Mouse (Mus musculus) mesoderm, embryonic 11.5 days (tissue): ENCODE measurements at regions not wholly inside any gene's neighbourhood (a gene's known extent, or its start where the extent isn't known, plus 50 kb on each side); places are given as distances from the start of the nearest gene placed in this dataset.
"Not testable (repeated sequence)": the region's sequence is repeated elsewhere in the genome, so short reads cannot be mapped to it uniquely, and the experiment has no call there.

Source experiments
- DNase-seq: peaks from one replicate; pipeline ENCODE4 v3.0.0-alpha.2; 2012; ENCODE audit warnings: low read depth, low spot score

DNA sequence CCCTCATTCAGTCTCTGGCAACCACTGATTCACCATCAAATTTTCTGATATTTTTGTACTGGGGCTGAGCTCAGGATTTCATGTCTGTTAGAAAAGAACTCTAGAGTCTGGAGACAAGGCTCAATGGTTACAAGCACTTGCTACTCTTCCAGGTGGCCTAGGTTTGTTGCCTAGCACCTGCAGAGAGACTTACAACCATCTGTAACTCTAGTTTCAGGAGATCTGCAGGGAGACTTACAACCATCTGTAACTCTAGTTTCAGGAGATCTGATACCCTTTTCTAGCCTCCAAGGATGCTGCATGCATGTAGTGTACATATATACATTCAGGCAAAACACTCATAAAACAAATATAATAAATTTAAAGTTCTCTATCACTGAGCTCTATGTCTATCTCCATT lies 166.1 kb downstream of the Akr1d1 start:
- DNase-seq: no peak

GRCm38 (mm10) chr6:37703946-37704345 lies 166.7 kb upstream of the Trim24 start:
- no peak for DNase-seq

DNA sequence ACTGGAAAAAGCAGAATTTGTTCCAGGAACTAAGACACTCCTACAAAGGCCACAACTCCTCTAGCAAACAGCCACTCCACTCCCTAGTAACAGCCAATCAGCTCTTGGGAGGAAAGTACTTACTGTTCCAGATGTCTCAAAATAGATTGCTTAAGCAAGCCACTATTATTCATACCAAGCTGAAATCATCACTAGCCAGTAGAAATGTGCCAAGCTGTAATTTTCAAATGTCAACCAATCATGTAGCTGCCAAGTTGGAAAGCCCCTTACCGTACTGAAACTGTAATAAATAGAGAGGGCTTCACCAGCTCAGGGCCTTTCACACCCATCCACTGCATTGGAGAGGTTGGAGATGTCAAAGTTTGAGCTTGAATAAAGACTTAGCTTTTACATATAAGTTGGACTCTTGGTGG lies 164.9 kb upstream of the Trim24 start:
- DNase-seq: no peak

GRCm38 (mm10) chr6:37707671-37708070 lies 162.9 kb upstream of the Trim24 start:
- not testable (repeated sequence) for DNase-seq

DNA sequence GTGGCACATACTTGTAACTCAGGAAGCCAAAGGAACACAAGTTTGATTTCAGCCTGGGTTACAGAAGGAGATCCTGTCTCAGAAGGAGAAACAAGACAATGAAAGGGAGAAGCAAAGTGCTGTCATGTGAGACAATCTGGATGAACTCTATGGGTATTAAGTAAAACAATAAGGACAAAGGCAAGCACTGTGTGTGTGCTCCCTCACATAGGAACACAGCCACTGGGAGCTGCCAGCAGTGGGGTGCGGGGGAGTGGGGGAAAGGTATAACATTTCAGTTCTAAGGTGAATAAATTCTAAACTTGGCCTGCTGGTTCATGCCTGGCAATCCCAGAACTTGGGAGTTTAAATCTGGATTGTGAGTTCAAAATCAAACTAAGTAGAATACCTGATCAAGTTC lies 158.8 kb upstream of the Trim24 start:
- no peak for DNase-seq

GRCm38 (mm10) chr6:37713411-37713810 lies 157.2 kb upstream of the Trim24 start:
- DNase-seq: no peak

DNA sequence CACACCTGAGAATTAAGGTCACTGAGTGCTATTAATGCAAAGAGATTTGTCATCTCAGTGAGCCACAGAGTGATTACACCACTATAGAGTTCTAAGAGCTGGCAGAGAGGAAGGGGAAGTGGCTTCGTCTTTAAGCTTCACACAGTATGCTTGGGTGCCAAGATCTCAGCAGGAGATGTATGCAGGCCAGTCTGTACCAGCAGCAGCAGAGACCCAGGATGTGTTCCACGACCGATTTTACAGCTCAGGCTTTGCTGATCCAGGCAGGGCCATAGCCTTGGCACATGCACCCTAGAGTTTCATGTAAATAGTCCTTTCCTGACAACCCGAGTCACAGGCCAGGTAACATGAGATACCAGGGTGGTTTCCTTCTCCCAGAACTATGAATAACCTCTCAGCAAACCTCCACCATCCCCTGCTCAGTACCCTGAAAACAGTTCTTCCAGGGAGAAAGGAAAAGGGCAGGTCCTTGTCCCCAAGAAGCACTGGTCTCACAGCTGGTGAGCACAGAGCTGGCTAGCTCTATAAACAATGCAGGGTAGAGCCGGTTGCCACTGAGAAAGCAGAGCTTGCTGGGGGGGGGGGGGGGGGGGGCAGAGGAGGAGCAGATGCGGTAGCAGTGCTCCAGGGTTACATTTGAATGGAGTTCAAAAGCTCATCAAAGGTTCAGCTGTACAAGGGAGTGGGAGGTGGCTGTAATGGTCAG lies 156.2 kb upstream of the Trim24 start:
- DNase-seq: no peak

GRCm38 (mm10) chr6:37721736-37722135 lies 148.9 kb upstream of the Trim24 start:
- no peak for DNase-seq

DNA sequence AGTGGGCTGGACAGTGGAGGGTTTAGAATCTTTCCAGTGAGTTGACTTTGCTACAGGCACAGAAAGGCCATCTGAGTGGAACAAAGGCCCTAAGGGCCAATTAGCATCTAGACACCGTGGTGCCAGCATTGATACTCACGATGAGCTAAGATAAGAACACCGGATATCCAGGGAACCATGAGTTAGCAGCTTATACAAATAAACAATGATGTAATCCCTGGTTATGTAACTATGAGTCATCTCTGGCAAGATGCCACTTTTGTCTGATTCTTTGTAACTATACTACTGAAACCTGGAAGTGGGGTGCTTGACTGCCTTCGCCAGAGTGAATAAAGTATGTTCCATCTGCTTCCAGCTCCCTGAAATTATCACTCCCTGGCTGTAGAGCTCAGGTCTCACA lies 147.3 kb upstream of the Trim24 start:
- peak; percentile 39 for DNase-seq

GRCm38 (mm10) chr6:37724240-37724639 lies 146.4 kb upstream of the Trim24 start:
- no peak for DNase-seq

- no peak for DNase-seq
These were observed 142.0 kb upstream of the Trim24 start for GRCm38 (mm10) chr6:37728621-37729020.

DNA sequence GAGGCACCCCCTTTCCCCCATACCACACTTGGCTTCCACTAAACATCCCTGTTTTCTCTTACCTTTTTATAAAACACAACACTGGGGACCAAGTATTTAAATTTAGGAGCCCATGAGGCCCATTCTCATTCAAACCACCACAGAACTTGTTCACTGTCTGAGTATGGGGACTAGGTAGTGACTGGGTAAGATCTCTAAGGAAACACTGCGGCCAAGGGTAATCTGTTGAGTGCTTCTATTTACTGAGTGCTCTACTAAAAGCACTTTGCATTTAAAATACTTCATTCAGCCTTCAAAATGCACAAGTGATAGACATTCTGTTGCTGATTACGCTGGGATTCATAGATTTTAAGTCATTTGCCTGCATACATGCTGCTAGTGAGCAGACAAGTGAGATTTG lies 141.4 kb upstream of the Trim24 start:
- DNase-seq: no peak

DNA sequence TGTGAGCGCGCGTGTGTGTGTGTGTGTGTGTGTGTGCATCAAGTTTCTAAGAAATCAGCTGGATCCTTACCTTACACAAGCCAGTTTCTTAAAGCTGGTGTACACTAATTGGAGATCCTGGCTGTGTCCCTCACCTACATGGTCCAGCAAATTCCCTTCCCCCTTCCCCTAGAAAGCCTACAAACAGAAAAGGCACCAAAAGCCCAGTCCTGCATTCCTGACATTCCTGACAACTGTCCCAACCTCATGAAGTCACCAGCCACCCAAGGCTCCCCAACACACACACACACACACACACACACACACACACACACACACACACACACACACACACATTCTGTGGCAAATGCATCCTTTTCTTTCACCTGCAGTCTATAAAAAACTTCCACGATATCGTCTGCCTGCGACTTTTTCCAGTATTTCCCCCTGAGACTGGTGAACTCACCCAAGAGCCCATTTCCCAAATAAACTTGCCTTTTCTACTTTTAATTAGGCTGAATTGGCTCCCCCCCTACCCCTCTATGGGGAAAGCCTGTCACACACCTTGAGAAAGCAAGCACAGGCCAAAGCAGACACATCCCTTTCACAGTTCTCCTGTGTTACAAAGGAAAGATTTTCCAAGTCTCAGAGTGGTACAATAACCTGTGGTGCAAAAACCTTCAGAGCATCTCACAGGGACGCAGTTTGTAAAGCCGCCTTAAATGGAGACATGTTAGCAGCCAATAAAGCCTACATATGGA lies 139.9 kb upstream of the Trim24 start:
- peak; percentile 32 for DNase-seq

DNA sequence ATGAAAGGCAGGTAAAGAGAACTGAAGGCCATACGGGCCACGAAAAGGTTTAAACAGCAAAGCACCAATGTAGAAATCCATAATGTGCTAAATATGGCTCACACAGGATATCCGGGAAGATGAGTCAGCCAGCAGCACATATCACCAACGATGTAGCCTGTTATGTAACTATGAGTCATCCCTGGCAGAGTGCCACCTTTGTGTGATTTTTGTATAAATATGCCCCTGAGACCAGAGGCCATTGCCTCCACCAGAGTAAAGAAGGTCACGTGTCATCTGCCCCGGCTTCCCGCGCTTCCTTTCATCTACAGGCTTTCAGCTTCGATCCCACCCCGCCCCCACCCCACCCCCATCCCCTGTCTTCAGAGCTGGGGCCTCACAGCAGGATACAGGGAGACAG lies 138.2 kb upstream of the Trim24 start:
- DNase-seq: peak; percentile 75

GRCm38 (mm10) chr6:37735288-37735961 lies 135.2 kb upstream of the Trim24 start:
- no peak for DNase-seq

- DNase-seq: no peak
These were observed 134.7 kb upstream of the Trim24 start for GRCm38 (mm10) chr6:37735962-37736297.

GRCm38 (mm10) chr6:37740982-37741889 lies 129.4 kb upstream of the Trim24 start:
- DNase-seq: no peak

- DNase-seq: not testable (repeated sequence)
These were observed 128.7 kb upstream of the Trim24 start for GRCm38 (mm10) chr6:37741916-37742315.

DNA sequence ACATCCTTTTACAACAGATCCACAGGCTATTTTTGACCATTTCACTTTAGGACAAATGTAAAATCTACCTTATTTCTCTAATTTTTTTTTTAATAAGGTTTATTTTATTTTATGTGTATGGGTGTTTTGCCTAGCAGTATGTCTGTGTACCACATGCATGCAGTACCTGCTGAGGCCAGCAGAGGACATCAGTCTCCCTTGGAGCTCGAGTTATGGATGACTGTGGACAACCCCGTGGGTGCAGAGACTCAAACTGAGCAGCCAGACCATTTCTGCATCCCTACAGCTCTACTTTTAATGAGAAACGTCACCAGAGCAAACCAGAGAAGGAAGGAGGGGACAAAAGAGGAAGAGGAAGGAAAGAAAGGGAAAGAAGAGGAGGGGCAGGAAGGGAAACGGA lies 125.9 kb upstream of the Trim24 start:
- DNase-seq: no peak

DNA sequence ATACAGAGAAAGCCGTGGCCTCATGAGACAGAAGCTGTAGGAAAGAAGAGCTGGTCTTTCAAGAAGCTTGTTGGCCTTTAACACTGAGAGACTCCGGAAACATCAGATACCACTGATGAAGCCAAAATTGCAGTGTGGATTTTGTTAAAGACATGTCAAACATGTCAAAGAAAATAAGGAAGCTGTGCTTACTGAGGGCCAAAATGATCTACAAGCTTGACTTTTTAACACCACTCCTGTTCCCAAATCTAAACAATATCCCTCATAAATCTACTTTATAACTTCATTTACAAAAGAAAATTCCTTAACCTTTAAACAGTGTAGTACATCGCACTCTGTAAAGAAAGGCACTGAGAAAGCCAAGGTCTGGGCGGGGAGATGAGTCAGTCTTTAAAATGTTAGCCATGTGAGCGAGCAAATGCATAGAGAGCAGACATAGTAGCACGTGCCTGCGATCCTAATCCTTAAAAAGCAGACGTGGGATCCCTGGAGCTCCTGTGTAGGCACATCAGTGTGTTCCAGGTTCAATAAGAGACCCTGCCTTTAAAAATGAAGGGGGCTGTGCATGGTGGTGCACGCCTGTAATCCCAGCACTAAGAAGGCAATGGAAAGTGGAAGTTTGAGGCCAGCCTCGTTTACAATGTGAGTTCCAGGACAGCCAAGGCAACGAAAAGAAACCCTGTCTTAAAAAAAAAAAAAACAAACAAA lies 125.1 kb upstream of the Trim24 start:
- no peak for DNase-seq

DNA sequence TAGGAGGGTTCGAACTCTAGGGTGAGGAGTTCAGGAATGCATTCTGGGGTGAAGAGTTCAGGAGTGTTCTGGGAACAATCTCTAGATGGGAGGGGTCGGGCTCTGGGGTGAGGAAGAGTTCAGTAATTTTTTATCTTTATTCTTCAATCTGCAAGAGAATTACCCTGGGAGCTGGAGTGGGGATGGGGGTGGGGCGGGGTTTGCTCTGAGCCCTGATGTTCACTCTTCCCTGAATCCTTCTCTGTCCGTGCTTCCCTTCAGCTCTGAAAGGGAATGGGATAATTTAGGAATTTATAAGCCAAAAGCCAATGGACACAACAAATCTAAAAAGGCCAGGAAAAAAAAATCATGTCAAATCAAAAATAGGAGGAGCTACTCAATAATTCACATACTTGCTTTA lies 122.8 kb upstream of the Trim24 start:
- DNase-seq: not testable (repeated sequence)
